Mouse (Mus musculus) myocyte (in vitro differentiated cells): ENCODE results near the gene Synrg. TPM values are rescaled to one million over a fixed set of nuclear protein-coding genes. Genes with fewer than 3 reads are reported as not detected.

Source experiments
- H3K27me3 ChIP-seq: one replicate; pipeline ENCODE4 v1.6.1; 2011; ENCODE audit not compliant: control insufficient read depth, insufficient read depth, insufficient read length
- H3K36me3 ChIP-seq: one replicate; pipeline ENCODE4 v1.6.1; 2011; ENCODE audit not compliant: control insufficient read depth, insufficient read depth
- H3K4me2 ChIP-seq: one replicate; pipeline ENCODE4 v1.6.1; 2011; ENCODE audit warnings: low read depth, control low read depth
- H3K4me3 ChIP-seq: one replicate; pipeline ENCODE4 v1.5.1; 2011; ENCODE audit warnings: mild to moderate bottlenecking, control low read depth, moderate library complexity
- H3K79me2 ChIP-seq: one replicate; pipeline ENCODE4 v1.6.1; 2011; ENCODE audit not compliant: control insufficient read depth, insufficient read depth
- H3ac ChIP-seq: one replicate; pipeline ENCODE4 v1.6.1; 2011; ENCODE audit not compliant: control insufficient read depth, insufficient read length
- CEBPB ChIP-seq: IDR thresholded peaks from 2 replicates; pipeline ENCODE4 v1.6.1; 2011; ENCODE audit warnings: mild to moderate bottlenecking, moderate library complexity; ENCODE audit not compliant: poor library complexity, insufficient read depth, severe bottlenecking
- E2F4 ChIP-seq: IDR thresholded peaks from one replicate; pipeline ENCODE4 v1.6.1; 2011; ENCODE audit warnings: mild to moderate bottlenecking, control low read depth, moderate library complexity; ENCODE audit not compliant: insufficient read depth
- MAX ChIP-seq: IDR thresholded peaks from one replicate; pipeline ENCODE4 v1.6.1; 2011; ENCODE audit warnings: low read depth, mild to moderate bottlenecking, control low read depth
- MYOD1 ChIP-seq, 3 experiments: IDR thresholded peaks; one replicate each; pipeline ENCODE4 v1.6.1; 2011; ENCODE audit warnings: control low read depth in 2 of 3, low read depth in 2 of 3, mild to moderate bottlenecking in 2 of 3, moderate library complexity in 1 of 3; ENCODE audit not compliant: insufficient read length in 2 of 3, control insufficient read depth in 1 of 3
- MYOG ChIP-seq, 3 experiments: IDR thresholded peaks; one replicate each; pipeline ENCODE4 v1.6.1; 2011; ENCODE audit warnings: control low read depth in 2 of 3, low read depth in 2 of 3, mild to moderate bottlenecking in 2 of 3; ENCODE audit not compliant: insufficient read length in 2 of 3, control insufficient read depth in 1 of 3, insufficient read depth in 1 of 3
- POLR2A ChIP-seq: IDR thresholded peaks from one replicate; pipeline ENCODE4 v1.6.1; 2011; ENCODE audit warnings: low read depth, mild to moderate bottlenecking, control low read depth, moderate library complexity; ENCODE audit not compliant: insufficient read length
- POLR2AphosphoS2 ChIP-seq: IDR thresholded peaks from one replicate; pipeline ENCODE4 v1.6.1; 2011; ENCODE audit warnings: low read depth, control low read depth; ENCODE audit not compliant: insufficient read length
- REST ChIP-seq: IDR thresholded peaks from one replicate; pipeline ENCODE4 v1.6.1; 2011; ENCODE audit warnings: mild to moderate bottlenecking, control low read depth, moderate library complexity; ENCODE audit not compliant: insufficient read depth, insufficient read length
- SRF ChIP-seq: IDR thresholded peaks from one replicate; pipeline ENCODE4 v1.6.1; 2011; ENCODE audit warnings: low read depth; ENCODE audit not compliant: control insufficient read depth, insufficient read length
- TCF12 ChIP-seq: IDR thresholded peaks from one replicate; pipeline ENCODE4 v1.6.1; 2011; ENCODE audit warnings: mild to moderate bottlenecking, control low read depth; ENCODE audit not compliant: poor library complexity, insufficient read depth, severe bottlenecking
- TCF3 ChIP-seq: IDR thresholded peaks from one replicate; pipeline ENCODE4 v1.6.1; 2011; ENCODE audit warnings: low read depth, control low read depth; ENCODE audit not compliant: insufficient read length
- USF1 ChIP-seq: IDR thresholded peaks from one replicate; pipeline ENCODE4 v1.6.1; 2011; ENCODE audit warnings: low read depth, mild to moderate bottlenecking, control low read depth, moderate library complexity
- polyA plus RNA-seq: library from polyadenylated mRNA; unstranded; fragments of >200 nt; fragmentation: generic; extraction: Trizol; gene quantifications from one replicate; pipeline ENCODE4 v1.2.1, GENCODE M21; 2012; ENCODE audit warnings: missing spikeins

Synrg gene
- polyA plus RNA-seq, 1 experiment = 10.6 TPM

DNA sequence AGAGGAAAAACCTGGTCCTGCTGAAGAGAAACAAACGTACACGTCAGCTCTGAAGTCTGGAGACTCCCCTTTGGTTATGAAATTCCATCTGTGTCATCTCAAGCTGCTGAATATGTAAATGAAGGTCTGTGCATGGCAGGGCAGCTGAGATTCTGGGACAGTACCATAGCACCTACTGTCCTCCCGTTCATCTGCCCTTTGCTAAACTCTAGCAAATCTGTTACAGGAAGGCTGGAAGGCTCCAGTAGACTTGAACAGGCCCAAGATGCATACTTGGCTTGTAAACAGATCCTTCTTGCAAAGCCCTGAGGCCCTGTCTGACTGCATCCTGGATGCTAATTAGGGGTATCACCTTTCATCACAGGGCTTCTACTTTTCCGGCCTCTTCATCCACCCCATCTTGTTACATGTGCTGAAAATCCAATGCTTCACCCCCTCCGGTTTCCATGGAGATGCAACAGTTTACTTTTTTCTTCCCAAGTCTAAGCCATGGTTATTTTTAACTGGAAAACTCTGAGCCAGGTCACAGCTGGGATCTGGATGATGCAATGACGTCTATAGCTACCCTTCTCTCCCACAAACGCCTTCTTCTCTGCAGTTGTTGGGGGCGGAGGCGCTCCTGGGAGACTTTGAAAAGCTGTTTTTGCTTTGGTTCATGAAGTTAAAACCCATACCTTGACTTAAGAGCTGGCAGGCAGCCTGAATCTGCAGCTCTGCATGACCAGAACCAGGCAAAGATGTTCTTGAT lies 108.8 kb downstream of the Synrg start:
- Histone ChIP-seq H3K36me3 (no peaks in the 10 kb centered on the region), H3K27me3 (no peaks in the 10 kb centered on the region), H3K4me3 (no peak overlapping the region), H3K79me2 (no peaks in the 10 kb centered on the region), H3ac (no peak overlapping the region), H3K4me2 (peak overlapping the region; percentile 83)
- TF ChIP-seq SRF (no peak), E2F4 (no peak), TCF3 (no peak), POLR2AphosphoS2 (no peak), REST (no peak), USF1 (no peak), TCF12 (peak; percentile 53), POLR2A (no peak), CEBPB (peak; percentile 93), MYOD1 (IDR thresholded peaks at IDR 0.05; ENCODE audit: control insufficient read depth in 1 of 3, insufficient read length in 2 of 3, low read depth in 2 of 3) (peak; percentile 6 to 55 (median 17)), MAX (no peak), MYOG (IDR thresholded peaks at IDR 0.05; ENCODE audit: control insufficient read depth in 1 of 3, insufficient read depth in 1 of 3, insufficient read length in 2 of 3, low read depth in 2 of 3) (peak in 2 of 3 experiments; percentile 43 to 61)

DNA sequence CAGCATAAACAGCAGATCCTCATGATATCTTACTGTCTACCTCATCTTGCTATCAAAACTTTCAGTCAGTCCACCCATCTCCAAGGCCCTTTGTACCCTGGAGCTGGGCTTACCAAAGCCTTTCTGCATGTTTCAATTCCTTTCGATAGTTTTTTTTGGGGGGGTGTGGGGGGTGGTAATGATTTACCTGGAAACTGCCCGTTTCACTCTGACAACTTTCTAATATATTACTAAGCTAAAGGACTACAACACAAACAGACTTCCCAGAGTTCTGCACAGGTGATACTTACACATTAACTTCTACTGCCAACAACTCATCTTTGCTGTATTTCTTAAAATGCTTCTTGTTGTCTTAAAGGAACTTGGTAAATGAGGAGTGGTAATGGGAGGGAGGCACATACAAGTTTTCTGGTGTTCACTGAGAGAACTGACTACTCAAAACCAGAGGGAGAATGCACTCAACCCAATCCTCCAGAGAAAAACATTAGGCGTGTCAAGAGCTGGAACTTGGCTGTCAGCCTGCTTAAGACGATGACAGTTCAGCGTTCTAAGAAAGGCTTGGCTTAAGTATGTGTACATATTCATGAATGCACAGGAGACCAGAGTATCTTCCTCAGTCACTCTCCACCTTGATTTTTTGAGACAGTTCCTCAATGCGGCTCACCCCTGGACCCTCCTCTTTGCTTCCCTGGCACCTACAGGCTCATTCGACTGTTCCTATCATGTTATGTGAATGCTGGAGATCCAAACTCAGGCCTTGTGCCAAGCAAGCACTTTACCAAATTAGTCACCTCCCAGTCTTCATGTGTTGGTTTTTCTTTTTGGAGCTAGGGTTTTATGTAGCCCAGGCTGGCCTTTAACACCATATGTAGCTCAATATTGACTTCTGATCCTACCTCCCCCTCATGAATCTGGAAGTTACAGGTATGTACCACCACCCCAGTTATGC lies 109.9 kb downstream of the Synrg start:
- Histone ChIP-seq H3K4me3 (no peak overlapping the region), H3ac (no peak overlapping the region), H3K79me2 (no peaks in the 10 kb centered on the region), H3K36me3 (no peaks in the 10 kb centered on the region), H3K27me3 (no peaks in the 10 kb centered on the region), H3K4me2 (peak overlapping the region; percentile 83)
- TF ChIP-seq POLR2AphosphoS2 (no peak), TCF12 (no peak), POLR2A (no peak), MAX (no peak), E2F4 (no peak), REST (no peak), USF1 (no peak), MYOD1 (IDR thresholded peaks at IDR 0.05; ENCODE audit: control insufficient read depth in 1 of 3, insufficient read length in 2 of 3, low read depth in 2 of 3) (no peak), CEBPB (no peak), SRF (no peak), MYOG (IDR thresholded peaks at IDR 0.05; ENCODE audit: control insufficient read depth in 1 of 3, insufficient read depth in 1 of 3, insufficient read length in 2 of 3, low read depth in 2 of 3) (no peak), TCF3 (no peak)

DNA sequence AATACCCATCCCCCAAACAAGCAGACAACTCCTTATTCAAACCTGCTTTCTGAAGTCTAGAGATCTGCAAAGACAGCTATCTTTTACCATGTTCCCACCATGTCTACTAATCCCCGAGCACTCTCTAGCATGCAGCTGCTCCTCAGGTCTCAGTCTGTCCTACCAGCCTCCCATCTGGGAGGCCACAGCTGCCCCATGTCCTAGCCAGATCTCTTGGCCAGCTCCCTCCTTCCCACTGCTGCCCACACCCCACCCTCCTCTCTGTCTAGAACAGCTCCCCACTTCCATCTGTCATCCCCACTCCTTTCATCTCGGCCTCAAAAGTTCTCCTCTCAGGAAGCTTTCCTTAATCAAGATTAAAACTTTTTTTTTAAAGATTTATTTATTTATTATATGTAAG lies 112.8 kb downstream of the Synrg start:
- Histone ChIP-seq H3K4me3 (no peak overlapping the region), H3K79me2 (no peaks in the 10 kb centered on the region), H3ac (no peak overlapping the region), H3K27me3 (no peaks in the 10 kb centered on the region), H3K4me2 (peak overlapping the region; percentile 25), H3K36me3 (peaks cover under 1% of the 10 kb centered on the region)
- TF ChIP-seq SRF (no peak), MYOD1 (IDR thresholded peaks at IDR 0.05; ENCODE audit: control insufficient read depth in 1 of 3, insufficient read length in 2 of 3, low read depth in 2 of 3) (peak; percentile 77 to 96 (median 93)), MAX (no peak), TCF12 (peak; percentile 82), TCF3 (peak; percentile 58), MYOG (IDR thresholded peaks at IDR 0.05; ENCODE audit: control insufficient read depth in 1 of 3, insufficient read depth in 1 of 3, insufficient read length in 2 of 3, low read depth in 2 of 3) (peak; percentile 82 to 94 (median 83))

DNA sequence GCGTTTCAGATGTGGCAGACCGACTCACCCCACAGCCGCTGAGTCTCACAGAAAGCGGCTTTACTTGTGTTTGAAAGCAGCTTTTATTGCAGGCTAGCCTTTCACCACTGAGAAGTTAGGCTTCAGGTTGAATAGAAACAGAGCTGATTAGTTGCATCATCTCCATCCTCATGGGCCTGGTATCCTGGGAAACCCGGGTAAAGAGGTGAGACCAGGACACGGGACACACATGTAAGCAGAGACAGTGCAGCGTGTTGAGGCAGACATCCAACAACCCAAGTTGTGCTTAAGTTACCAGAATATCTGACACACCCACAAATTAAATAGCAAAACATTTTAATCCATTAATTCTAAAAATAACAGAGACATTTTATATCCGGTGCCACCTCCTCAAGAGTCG lies 114.4 kb downstream of the Synrg start:
- H3K4me3 ChIP-seq = no peak overlapping the region
- no peaks in the 10 kb centered on the region for H3K27me3 ChIP-seq
- peaks cover 8% of the 10 kb centered on the region for H3K36me3 ChIP-seq
- no peaks in the 10 kb centered on the region for H3K79me2 ChIP-seq
- no peak overlapping the region for H3ac ChIP-seq
- peak overlapping the region; percentile 48 for H3K4me2 ChIP-seq
- TF ChIP-seq CEBPB (peak; percentile 72), TCF3 (no peak)

DNA sequence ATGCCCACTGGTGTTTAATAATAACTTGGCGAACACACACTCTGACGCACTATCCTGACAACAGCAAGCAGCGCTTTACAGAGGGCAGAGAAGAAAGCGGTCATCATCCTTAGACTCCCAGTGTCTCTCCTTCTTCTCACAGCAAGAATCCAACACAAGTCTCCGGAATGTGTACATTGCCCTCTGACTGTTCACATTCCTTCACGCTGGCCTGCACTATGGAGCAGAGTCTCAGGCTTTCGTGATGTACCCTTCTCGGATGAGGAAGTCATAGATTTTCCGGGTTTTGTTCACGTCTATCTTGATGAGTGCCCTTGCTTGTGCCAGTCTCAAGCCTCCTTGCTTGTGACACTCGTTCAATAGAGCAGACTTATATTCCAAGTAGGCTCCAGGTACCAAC lies 115.1 kb downstream of the Synrg start:
- Histone ChIP-seq H3K4me2 (peak overlapping the region; percentile 48), H3K79me2 (no peaks in the 10 kb centered on the region), H3K4me3 (no peak overlapping the region), H3K36me3 (peaks cover 8% of the 10 kb centered on the region), H3ac (no peak overlapping the region), H3K27me3 (no peaks in the 10 kb centered on the region)
- TF ChIP-seq MAX (no peak), MYOG (IDR thresholded peaks at IDR 0.05; ENCODE audit: control insufficient read depth in 1 of 3, insufficient read depth in 1 of 3, insufficient read length in 2 of 3, low read depth in 2 of 3) (no peak), POLR2AphosphoS2 (no peak), POLR2A (no peak), TCF3 (no peak), USF1 (no peak), SRF (no peak), CEBPB (no peak), MYOD1 (IDR thresholded peaks at IDR 0.05; ENCODE audit: control insufficient read depth in 1 of 3, insufficient read length in 2 of 3, low read depth in 2 of 3) (no peak), TCF12 (no peak), E2F4 (no peak), REST (no peak)
